Mouse (Mus musculus) frontal cortex, postnatal 25 days (tissue): ENCODE measurements around the gene Foxf1.

Source experiments
- DNase-seq, 2 experiments: peaks; one replicate each; pipeline ENCODE4 v3.0.0; 2022; ENCODE audit warnings: low spot score in 2 of 2

Foxf1 gene

GRCm38 (mm10) chr8:121084210-121084951 lies at the start of gene Foxf1:
Gene Foxf1 (plus strand): TSS chr8:121084386.
- no peak for DNase-seq

- DNase-seq: no peak
Measured at GRCm38 (mm10) chr8:121035611-121036010, 48.6 kb upstream of the Foxf1 start.

GRCm38 (mm10) chr8:121043719-121044440 lies 40.3 kb upstream of the Foxf1 start:
- DNase-seq: no peak

GRCm38 (mm10) chr8:121047441-121047840 lies 36.7 kb upstream of the Foxf1 start:
- DNase-seq: no peak

GRCm38 (mm10) chr8:121058081-121058480 lies 26.1 kb upstream of the Foxf1 start:
- DNase-seq: no peak

- DNase-seq: no peak
Measured at GRCm38 (mm10) chr8:121059098-121059497, 25.1 kb upstream of the Foxf1 start.

GRCm38 (mm10) chr8:121062521-121062920 lies 21.7 kb upstream of the Foxf1 start:
- no peak for DNase-seq

- DNase-seq: no peak
Measured at GRCm38 (mm10) chr8:121063649-121064048, 20.5 kb upstream of the Foxf1 start.

GRCm38 (mm10) chr8:121071454-121071853 lies 12.7 kb upstream of the Foxf1 start:
- no peak for DNase-seq

GRCm38 (mm10) chr8:121072406-121073130 lies 11.6 kb upstream of the Foxf1 start:
- DNase-seq: no peak

- DNase-seq: no peak
Measured at GRCm38 (mm10) chr8:121073174-121074107, 10.7 kb upstream of the Foxf1 start.

GRCm38 (mm10) chr8:121074108-121074847 lies 9.9 kb upstream of the Foxf1 start:
- DNase-seq: no peak

- DNase-seq: no peak
Measured at GRCm38 (mm10) chr8:121074848-121075145, 9.4 kb upstream of the Foxf1 start.

GRCm38 (mm10) chr8:121075936-121076335 lies 8.2 kb upstream of the Foxf1 start:
- no peak for DNase-seq

- DNase-seq: no peak
Measured at GRCm38 (mm10) chr8:121076555-121076954, 7.6 kb upstream of the Foxf1 start.

- no peak for DNase-seq
Measured at GRCm38 (mm10) chr8:121078721-121079120, 5.5 kb upstream of the Foxf1 start.

- DNase-seq: no peak
Measured at GRCm38 (mm10) chr8:121079201-121079600, 5.0 kb upstream of the Foxf1 start.

- DNase-seq: no peak
Measured at GRCm38 (mm10) chr8:121079944-121080343, 4.2 kb upstream of the Foxf1 start.

GRCm38 (mm10) chr8:121080361-121081090 lies 3.7 kb upstream of the Foxf1 start:
- no peak for DNase-seq

GRCm38 (mm10) chr8:121081398-121081797 lies 2.8 kb upstream of the Foxf1 start:
- no peak for DNase-seq
